Mouse (Mus musculus): ENCODE measurements at regions not wholly inside any gene's neighbourhood (a gene's known extent, or its start where the extent isn't known, plus 50 kb on each side); places are given as distances from the start of the nearest gene placed in this dataset.

GRCm38 (mm10) chr15:5414401-5414800 lies 170.4 kb upstream of the Ptger4 start:
- DNase-seq (ENCODE audit: extremely low read depth, low read depth), result no peak

GRCm38 (mm10) chr15:5416031-5416430 lies 172.0 kb upstream of the Ptger4 start:
- DNase-seq (ENCODE audit: extremely low read depth, low read depth), result no peak

GRCm38 (mm10) chr15:5426641-5427040 lies 182.7 kb upstream of the Ptger4 start:
- DNase-seq (ENCODE audit: extremely low read depth, low read depth), result no peak

- DNase-seq (ENCODE audit: extremely low read depth, low read depth), result no peak
Measured at GRCm38 (mm10) chr15:5427319-5428048, 183.5 kb upstream of the Ptger4 start.

GRCm38 (mm10) chr15:5432018-5432417 lies 188.0 kb upstream of the Ptger4 start:
- no peak for DNase-seq (ENCODE audit: extremely low read depth, low read depth)

DNA sequence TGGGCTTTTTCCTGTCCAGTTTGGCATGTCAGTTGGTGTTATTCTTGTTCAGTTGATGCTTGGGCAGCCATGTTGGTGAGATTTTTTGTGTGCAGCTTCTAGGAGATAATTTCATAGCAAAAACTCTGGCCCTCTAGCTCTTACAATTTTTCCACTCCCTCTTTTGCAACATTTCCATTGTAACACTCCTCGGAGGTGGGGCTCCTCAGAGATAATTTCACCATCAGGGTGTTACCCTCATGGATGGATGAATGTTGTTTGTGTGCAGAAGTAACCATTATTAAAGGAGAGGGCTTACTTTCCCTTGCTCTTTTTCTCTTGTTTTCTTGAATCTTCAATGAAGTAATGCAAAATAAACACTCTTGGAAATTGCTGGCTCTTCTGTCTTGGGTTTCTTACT lies 193.0 kb upstream of the Ptger4 start:
- DNase-seq (ENCODE audit: extremely low read depth, low read depth), result no peak

DNA sequence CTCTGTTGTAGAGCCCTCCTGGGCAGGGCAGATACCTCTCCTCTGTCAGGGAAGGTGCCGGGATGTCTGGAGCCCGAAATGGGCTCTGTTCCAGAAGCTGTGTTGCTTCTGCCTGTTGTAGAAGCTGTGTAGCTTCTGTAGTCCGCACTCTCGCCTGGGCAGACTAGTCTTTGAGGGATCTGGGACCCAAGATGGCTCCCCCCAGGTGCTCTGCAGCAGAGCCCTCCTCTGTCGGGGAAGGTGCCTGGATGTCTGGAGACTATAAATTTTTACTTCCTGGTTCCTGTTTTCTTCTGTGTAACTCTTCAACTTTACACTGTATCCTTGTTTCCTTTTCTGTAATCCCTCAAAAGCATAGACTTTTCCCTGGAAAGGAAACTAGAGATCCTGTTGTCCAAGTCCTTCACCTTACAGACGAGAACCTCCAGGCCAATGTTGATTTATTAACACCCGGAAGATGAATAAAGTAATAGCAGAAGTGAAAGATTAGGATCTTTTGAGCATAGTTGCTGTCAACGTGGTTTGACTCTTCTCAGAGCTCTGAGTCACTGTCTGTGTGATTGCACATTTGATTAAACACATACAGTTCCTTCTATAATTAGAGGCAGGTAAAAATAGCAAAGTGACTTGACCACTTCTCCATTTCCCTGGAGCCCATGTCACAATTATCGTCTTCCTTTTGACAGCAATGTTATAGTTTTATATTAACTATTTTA lies 202.2 kb upstream of the Ptger4 start:
- peak; percentile 6 for DNase-seq (ENCODE audit: extremely low read depth, low read depth)

- DNase-seq (ENCODE audit: extremely low read depth, low read depth), result no peak
Measured at GRCm38 (mm10) chr15:5446756-5447314, 202.8 kb upstream of the Ptger4 start.

- no peak for DNase-seq (ENCODE audit: extremely low read depth, low read depth)
Measured at GRCm38 (mm10) chr15:5447707-5448496, 203.9 kb upstream of the Ptger4 start.

DNA sequence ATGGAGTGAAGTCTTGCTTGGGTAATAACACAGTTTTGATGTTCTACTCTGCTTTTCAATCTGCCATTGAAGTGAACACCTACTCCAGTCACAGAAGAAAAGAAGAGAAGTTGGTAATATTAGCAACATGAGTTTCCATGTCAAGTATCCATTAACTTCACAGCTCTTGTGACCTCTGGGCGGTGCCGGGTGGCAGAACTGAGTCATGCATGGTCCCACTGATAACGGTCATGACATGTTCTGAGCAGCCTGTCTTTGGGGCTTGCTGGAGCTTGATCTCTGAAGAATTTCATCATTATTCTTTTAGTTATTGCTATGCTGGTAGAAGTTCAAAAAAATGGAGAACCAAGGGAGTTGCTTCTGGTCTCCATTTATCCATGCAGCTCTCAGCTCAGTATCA lies 215.1 kb upstream of the Ptger4 start:
- no peak for DNase-seq (ENCODE audit: extremely low read depth, low read depth)

DNA sequence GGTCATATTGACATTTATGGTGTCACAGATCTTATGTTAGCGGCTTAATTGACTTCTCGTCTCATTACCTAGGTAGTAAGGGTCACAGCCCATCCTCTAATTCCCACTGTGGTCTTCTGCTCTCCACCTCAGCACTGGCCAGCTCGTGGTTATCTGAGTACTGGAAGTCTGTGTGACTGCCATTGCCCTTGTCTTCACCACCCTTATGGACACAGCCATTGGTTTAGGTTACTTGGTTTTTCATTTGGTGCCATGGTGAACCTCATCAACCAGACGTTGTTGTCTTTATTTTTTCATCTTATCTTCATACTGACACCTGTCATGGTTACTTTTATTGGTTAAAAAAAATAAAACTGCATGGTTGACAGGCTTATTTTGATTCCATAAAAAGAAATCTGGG lies 215.6 kb upstream of the Ptger4 start:
- no peak for DNase-seq (ENCODE audit: extremely low read depth, low read depth)

DNA sequence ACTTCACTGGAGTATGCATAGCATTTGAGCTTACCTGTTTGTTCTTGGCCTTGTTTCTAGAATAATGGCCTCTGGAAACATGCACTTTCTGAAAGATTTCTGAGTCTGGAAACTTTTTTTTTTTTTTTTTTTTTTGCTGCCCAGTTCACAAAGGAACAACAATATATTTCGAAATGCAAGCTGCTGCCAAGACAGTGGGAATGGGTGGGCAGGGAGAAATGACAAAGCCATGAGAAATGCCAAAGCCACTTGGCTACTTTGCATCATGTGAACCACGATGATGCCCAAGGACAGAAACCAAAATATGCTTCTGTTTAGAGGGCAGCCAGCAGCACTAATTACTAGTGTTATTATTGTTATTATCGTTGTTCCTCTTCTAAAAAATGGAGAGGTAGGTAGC lies 218.7 kb upstream of the Ptger4 start:
- no peak for DNase-seq (ENCODE audit: extremely low read depth, low read depth)

DNA sequence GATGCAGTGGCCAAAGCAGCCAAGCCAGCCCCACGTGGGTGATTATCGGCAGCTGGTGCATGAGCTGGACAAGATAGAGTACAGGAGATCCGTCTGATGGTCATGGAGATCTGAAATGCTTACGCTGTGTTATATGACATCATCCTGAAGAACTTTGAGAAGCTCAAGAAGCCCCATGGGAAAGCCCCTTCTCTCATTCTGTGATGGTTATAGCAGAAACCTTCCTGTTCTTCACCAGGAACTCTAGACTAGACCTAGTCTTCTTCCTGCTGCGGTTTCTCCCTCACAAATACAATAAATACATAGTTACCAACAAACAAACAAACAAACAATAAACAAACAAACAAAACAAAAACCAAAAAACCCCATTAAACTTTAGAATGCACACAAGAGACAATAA lies 220.7 kb upstream of the Ptger4 start:
- DNase-seq (ENCODE audit: extremely low read depth, low read depth), result no peak

- no peak for DNase-seq (ENCODE audit: extremely low read depth, low read depth)
Measured at GRCm38 (mm10) chr15:5468535-5469073, 224.6 kb upstream of the Ptger4 start.

- no peak for DNase-seq (ENCODE audit: extremely low read depth, low read depth)
Measured at GRCm38 (mm10) chr15:5475389-5475995, 231.5 kb upstream of the Ptger4 start.

DNA sequence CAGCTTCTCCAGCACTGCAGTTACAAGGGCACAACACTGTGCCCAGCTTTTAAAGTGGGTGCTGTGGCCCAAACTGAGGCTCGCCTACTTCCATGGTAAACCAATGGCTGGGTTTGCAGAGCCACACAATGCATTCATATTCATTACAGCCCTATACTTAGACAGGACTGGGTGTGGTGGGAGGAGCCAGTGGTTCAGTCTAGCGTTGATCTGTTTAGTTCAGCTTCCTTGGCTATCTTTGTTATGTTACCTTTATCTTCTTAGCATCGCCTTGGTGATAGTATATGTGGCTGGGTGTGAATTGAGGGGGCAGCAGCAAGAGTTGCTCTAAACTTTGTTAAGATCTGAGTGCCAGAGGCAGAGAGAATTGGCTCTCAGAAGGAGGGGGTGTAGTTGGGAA lies 249.3 kb upstream of the Ptger4 start:
- DNase-seq (ENCODE audit: extremely low read depth, low read depth), result no peak

- no peak for DNase-seq (ENCODE audit: extremely low read depth, low read depth)
Measured at GRCm38 (mm10) chr15:5495187-5495849, 251.3 kb upstream of the Ptger4 start.

DNA sequence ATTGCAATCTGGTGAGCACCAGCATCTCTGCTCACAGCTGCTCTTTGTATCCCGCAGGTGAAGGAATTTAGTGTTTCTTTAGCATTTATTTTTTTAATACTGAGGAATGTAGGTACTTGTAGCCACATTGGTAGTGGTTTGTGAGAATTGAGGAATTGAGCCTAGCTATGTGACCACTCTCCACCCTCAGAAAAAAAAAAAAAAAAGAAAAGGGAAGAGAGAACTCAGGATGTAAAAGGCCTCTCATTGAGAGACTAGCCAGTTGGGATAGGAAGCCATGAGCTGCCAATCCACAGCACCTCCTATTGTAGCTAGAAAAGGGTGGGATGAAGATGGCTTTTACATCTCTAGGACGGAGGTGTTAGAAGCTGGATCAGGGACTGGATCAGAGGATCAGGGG lies 252.0 kb upstream of the Ptger4 start:
- no peak for DNase-seq (ENCODE audit: extremely low read depth, low read depth)

GRCm38 (mm10) chr15:5504502-5504901 lies 260.5 kb upstream of the Ptger4 start:
- DNase-seq (ENCODE audit: extremely low read depth, low read depth), result no peak

GRCm38 (mm10) chr15:5506848-5507544 lies 263.0 kb upstream of the Ptger4 start:
- DNase-seq (ENCODE audit: extremely low read depth, low read depth), result no peak
